Mouse (Mus musculus) heart, postnatal 4 days (tissue): ENCODE measurements around the gene Dnajb2. TPM values are rescaled to one million over a fixed set of nuclear protein-coding genes. Genes with fewer than 3 reads are reported as not detected.

Experiments used
- DNase-seq: peaks from one replicate; pipeline ENCODE4 v3.0.0; 2021
- total RNA-seq, 2 experiments: library from RNA; stranded (reverse); gene quantifications; 2 replicates each; pipeline ENCODE4 v1.2.3; 2021

The Dnajb2 gene
- total RNA-seq, result 10 to 100 TPM; 46.4 to 49.2 TPM

DNA sequence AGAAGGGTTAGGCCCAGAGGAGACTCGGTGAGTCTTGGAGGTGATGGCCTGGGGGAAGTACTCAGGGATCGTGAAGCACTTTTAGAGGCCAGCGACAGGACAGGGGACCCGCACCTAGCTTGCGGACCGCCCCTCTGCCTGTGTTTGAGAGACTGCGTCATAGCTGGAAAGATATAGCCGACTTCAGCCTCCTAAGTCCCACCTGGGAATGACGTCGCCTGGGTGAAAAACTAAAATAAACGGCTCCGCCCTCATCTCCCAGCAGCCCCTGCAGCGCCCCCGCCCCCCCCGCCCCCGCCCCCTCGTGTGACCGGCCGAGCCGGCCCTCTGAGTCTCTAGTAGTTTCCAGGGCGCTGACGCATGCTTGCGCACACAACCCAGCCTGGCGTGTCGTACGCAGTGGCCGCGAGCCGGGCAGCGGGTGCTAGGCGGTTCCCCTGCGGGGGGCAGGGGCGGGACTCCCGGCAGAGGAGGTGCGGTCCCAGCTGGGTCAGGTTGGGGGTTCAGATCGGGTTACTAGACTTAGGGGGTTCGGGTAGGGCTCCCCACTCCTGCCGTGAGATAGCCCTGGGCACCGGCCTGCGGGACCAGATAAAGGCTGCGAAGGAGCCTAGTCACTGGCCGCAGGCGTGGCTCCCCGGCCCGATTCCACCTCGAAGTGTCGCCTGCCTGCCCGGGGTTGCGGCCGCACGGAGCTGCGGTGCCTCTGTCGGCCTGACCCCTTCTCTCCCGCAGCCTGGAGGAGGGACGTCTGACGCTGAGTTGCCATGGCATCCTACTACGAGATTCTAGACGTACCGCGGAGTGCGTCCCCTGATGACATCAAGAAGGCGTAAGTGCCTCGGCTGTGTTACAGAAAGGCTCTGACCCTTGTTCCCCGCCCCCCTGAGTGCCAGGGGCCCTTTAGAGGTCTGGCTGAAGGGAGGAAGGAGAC, at the start of gene Dnajb2:
Dnajb2 (plus strand) TSS at position 290 of the 934 bp plus-strand sequence.
- DNase-seq, result peak; percentile 90

DNA sequence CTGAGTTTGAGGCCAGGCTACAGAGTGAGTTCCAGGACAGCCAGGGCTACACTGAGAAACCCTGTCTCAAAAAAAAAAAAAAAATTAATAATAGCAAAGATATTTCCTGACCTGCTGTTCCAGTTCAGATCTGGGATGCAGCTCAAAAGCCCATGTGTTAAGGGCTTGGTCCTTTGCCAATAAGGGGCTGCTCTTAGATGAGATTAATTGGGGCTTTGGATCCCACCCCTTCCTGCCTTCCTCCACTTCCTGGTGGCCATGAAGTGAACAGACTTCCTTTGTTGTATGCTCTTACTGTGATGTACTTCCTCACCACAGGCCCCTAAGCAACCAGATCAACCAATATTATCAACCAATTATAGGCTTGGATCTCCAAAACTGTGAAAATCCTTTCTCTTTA, 49.1 kb upstream of the Dnajb2 start:
- DNase-seq, result no peak

DNA sequence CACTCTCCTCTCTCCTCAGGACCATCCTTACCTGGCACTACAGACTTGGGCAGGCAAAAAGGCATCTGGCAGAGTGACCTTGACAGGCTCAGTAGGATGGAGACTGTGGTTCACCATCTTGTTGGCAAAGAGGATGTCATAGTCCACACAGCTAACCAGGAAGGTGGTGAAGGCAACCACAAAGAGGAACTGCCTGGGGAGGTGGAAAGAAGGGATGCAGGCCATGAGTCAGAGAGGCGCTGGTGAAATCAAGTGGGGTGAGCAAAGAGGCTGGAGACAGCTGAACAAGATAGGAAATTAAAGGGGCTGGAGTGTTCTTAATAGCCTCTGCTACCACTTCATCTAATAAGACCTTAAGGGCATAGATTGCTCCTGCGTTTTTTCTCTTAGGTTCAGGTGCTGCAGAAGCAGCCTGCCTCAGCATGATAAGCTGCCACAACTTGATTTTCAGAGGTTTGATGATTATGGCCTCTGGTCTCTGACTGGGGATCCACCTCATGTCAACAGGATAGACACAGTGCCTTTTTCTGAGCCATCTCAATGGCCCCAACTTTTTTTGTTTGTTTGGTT, 48.2 kb upstream of the Dnajb2 start:
- DNase-seq, result no peak

DNA sequence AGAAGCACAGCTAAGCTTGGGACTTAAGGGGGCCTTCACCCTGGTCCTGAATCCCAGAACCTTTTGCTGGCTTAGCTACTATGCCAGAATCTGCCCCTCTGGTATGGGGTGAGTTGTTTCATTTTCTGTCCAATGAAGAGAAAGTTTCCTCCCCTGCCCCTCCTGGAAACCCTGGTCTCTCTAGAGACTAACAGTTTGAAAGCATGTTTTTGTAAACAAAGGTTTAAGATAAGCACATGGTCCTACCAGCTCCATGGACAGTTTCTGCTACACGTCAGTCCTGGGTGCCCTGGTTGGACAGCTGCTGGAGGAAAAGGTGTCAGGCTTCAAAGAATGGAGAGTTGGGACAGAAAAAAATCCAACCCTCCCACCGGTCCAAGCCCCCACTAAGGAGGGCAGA, 45.6 kb upstream of the Dnajb2 start:
- DNase-seq, result no peak

DNA sequence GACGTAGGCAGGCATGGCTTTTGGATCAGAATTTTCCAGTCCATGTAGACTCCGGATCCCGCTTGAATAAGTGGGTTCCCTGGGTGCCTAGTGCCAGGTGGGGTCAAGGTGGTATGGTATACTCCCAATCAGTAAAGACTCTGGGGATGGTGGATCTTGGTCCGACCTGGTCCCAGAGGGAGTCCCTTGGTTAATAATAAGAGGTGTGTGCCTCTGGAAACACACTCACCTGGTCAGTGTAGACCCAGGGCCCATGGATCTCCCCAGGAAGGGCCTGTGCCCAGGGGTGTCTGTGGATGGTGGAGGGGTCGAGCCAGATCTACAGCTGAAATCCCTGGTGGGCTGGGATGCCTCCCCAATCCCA, 45.0 kb upstream of the Dnajb2 start:
- DNase-seq, result no peak

DNA sequence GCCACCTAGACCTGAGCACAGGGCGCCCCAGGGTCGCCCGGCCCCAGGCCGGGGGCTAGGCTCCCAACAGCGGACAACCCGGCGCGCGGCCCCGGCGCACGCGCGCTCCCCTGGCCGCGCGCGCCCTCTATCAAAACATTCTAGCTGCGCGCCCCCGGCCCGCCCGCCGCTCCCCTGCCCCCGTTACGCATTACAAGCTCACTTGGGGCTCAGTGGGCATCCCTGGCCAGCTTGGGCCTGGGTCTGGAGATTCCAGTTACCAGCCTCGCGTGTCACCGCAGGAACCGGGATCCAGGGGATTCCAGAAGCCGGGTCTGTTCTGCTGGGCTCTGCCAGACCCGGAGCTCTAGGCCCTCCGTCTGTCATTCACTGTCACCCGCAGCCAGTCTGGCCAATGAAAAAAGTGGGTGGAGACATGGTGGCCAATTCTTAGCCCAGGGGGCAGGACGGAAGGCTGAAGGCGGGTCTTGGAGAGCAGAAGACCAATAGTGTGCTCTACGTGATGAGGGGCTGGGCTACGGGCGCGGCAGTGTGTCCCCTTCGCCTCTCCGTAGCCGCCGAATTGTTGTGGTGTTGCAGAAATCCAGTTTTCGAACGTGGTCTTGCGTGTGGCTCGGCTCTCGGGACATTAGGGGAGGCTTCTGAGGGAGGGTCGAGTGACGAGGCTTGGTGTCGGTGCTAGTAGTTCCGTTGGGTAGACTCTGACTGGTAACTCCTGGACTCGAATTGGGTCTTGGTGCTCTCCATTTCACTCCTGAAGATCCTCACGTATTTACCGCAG, 44.4 kb upstream of the Dnajb2 start, which contains the start of the genes Ankzf1 and Atg9a:
Ankzf1 (plus strand) TSS at position 530 of the 781 bp plus-strand sequence.
Atg9a (minus strand) TSS at position 575 of the 781 bp plus-strand sequence.
- peak; percentile 94 for DNase-seq

DNA sequence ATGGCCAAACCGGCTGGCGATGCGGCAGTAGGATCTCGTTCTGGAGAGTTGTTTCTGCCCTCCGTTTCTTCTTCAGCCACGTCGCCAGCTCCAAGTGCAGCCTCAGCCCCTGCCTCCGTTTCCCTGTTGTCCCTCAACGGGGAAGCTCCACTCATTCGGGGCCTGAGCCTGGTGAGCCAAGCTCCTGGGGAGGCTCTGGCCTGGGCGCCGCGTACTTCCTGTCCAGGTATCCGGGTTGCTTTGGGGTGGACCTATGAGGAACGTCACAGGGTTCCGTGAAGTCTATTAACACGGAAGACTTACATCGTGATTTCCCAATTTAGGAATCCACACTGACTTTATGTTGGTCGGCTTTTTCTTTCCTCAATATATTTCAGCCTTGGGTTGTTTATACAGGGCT, 43.8 kb upstream of the Dnajb2 start:
- DNase-seq, result peak; percentile 37

DNA sequence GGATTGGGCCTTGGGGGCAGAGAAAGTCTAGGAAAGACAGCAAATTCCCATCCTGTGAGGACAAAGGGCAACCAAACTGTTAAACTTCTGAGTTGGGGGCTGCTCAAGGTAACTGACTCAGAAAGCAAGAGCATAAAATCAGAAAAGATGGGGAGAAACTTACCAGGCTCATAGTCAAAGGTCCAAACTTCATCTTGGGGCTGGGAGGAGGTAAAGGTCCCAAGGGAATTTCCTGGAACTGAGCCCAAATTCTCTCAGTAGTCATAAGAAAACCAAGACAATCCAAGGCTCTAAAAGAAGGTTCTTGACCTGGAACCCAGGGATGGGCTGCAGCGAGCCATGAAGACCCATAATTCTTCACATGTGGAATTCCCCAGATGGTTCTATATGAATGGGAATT, 35.0 kb upstream of the Dnajb2 start:
- no peak for DNase-seq

DNA sequence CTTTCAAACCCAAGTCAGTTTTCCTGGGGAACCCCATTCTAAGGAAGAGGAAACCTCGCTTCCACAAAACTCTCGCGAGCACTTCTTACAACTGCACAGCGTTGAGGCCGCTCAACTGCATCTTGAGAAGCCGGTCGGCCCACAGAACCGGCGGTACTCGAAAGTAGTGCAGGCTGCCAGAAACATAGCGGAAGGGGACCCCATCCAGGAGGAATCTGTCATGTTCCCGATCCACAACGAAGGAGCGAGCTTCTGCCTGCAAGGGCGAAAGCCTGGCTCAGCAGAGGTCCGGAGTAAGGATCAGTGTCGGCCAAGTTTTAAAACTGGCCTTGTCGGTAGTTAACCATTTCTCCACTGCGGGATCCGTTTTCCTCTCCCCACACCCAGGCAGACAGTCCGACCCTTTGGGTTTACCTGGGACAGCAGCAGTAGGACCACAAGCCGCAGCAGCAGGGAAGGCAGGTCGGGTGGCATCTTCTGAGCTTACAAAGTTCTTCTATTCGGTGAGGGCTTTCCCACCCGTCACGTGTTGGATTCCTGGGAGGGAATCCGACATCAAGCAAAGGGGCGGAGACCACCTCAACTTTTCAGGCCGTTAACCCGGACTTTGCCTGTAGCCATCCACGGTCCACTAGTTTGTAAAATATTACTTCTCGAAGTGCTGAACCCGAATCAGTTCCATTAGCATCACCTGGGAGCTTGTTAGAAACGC, 27.1 kb upstream of the Dnajb2 start:
- peak; percentile 52 for DNase-seq

DNA sequence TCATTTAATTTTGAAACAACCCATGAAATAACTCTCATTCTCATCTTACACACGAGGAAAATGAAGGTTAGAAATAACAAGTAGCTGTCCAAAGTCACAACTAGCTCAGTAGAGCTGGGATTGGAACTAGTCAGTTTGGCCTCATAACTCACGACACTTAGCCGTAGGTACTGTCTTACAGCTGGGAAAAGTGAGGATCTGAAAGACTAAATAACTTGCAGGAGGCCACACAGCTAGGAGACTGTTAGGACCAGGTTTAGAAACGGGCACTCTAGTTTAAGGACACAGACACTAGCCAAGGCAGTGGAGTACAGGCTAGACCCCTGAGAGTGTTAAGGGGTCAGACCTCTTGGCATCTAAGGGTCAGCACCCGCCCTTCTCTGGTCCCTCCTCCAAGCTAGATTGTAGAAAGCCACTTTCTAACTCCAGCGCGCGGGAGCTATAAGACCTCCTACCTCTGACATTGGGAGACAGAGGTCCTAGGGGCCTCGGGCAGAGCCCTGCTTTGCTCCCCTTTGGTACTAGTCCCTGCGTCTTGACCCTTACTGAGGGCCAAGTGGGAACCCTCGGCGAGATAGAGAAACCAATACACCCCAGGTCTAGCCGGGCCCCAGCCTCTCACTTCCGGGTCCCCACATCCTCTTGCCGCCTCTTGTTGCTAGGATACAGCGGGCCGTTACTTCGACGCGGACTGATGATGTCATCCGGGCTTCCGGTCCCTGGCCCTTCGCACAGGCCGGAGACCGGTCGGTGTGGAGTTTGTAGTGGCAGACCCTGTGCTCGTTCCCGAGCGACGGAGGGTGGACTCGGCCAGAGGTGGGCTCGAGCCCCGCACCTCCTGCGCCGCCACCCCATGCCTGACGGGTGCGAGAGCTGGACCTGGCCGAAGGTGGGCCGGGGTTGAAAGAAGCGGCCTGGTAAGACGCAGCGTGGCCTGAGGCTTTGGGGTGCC, 25.8 kb upstream of the Dnajb2 start, which contains the start of the genes Glb1l and Stk16:
Glb1l (minus strand) TSS at position 678 of the 952 bp plus-strand sequence.
Stk16 (plus strand) TSS at position 703 of the 952 bp plus-strand sequence.
- DNase-seq, result peak; percentile 97

DNA sequence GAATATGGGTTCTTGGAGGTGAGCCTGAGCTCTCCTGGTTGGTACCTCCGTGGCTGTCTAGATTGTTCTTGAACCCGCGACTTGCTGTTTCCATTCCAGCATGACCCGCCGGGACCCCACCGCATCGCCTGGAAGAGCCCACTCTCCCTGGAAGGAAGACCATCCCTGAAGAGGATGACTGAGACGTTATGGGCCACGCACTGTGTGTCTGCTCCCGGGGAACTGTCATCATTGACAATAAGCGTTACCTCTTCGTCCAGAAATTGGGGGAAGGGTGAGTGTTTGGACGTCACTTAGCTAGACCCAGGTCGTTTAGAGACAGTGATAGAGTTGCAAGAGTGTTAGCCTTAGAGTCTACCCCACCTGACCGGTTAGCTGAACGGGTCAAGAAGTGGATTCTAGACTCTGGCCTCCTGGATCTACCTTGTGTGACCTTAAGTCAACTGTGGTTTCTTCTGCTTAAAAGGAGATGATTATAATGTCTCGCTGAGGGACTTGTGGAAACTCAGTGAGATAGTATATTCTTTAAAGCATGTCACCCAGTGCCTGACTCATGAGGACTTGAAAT, 25.0 kb upstream of the Dnajb2 start:
- no peak for DNase-seq

DNA sequence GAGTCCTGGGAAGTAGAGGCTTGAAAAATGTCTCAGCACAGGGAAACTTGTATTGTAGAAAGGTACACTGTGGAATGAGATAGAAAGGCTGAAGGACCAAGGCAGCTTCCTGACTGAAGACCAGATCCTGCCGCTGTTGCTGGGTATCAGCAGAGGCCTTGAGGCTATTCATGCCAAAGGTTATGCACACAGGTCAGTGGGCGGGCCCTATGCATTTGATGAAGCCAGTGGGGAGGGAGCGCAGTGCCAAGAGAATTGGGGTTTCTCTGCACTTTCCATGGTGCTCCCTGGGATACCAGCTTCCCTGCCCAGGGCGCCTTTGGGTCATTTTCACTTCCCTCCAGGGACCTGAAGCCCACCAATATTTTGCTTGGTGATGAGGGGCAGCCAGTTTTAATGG, 23.7 kb upstream of the Dnajb2 start:
- DNase-seq, result no peak

DNA sequence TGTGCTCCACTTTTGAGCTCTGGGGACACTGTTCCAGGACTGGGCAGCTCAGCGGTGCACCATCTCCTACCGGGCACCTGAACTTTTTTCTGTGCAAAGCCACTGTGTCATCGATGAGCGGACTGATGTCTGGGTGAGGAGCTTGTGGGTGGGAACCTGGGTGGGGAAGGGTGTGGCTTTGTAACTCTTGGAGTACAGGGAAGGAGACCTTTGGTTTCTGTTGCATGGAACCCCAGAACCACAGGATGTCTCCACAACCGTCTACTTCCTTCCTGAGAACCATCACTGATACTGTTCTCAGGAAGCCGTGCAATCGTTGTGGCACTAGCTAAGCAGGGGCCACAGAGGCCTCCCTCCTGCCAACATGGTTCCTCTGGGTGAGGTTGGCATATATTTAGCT, 23.1 kb upstream of the Dnajb2 start:
- no peak for DNase-seq

DNA sequence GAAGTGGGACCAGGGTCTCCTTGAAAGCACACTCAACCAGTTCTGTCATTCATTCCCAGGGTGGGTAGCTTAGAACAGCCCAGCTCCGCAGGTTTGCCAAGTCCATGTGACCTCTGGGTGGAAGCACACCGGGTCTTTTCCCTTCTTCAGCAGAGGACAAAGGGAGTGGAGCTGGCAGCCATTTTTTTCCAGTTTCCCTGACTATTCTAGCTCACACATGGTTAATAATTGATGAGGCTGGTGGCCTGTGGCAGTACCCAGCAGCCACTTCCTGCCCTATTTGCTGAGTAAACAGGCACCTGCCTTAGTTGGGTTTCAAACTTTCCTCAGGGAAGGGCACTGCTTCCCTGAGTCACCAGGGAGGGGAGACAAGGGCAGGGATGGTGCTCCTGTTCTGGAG, 21.8 kb upstream of the Dnajb2 start:
- DNase-seq, result no peak

DNA sequence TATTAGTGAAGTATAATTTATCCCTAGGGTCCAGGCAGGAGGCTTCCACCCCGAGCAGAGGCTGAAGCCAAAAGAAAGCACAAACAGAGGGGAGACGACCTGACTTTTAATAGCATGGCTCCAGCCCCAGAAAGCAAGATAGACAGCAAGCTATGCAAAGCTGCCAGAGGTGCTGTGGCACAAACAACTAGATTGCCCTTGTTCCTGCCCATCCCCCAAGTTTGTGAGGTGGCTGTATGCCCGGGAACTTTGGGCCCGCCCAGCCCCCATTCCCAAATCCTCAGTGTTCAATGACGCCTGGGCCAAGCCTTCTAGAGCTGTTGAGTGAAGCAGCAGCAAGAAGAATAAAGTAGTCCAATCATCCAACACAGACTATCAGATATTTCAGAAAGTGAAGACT, 21.3 kb upstream of the Dnajb2 start:
- DNase-seq, result peak; percentile 85

DNA sequence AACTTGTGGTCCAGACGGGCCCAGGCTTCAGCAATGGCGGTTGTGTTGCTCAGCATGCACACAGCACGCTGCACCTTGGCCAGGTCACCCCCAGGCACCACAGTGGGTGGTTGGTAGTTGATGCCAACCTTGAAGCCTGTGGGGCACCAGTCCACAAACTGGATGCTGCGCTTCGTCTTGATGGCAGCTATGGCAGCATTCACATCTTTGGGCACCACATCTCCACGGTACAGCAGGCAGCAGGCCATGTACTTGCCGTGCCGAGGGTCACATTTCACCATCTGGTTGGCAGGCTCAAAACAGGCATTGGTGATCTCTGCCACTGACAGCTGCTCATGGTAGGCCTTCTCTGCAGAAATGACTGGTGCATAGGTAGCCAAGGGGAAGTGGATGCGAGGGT, 20.4 kb upstream of the Dnajb2 start:
- no peak for DNase-seq

DNA sequence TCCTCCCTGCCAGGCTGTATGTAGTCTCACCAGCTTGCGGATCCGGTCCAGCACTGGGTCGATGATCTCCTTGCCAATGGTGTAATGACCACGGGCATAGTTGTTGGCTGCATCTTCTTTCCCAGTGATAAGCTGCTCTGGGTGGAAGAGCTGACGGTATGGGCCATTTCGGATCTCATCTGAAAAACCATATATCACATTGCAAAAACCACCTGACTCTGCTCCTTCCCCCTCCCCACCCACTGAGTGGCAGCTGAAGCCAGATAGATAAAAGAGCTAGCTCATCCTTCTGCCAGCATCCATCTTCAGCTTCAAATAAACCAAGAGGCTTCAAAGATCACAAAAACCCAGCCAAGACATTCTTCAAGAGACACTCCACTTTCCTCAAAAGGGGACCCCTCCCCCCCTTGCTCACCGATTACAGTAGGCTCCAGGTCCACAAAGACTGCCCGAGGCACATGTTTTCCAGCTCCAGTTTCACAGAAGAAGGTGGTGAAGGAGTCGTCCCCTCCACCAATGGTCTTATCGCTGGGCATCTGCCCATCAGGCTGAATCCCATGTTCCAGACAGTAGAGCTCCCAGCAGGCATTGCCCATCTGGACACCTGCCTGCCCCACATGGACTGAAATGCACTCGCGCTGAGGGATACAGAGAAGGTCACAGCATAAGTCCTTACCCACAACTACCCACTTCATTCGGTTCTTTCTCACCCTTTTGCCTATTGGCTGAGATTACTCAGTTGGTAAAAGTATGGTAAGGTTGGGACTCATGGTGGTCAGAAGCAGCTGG, 19.2 kb upstream of the Dnajb2 start:
- peak; percentile 59 for DNase-seq

DNA sequence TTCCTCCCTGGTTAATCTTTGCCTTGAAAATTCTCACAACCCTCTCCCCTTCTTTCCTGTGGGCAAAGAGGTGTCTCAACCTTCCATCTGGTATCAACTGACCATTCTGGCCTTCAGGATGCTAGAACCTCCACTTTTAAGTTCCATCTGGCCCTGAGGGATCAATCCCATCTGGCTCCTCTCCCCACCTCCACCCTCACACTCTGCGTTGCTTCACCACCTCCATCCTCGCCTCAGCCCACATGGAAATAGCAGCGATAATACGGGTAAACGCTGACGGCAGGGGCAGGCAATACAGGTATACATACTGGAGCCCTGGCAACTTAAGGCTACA, 18.3 kb upstream of the Dnajb2 start:
- DNase-seq, result no peak

DNA sequence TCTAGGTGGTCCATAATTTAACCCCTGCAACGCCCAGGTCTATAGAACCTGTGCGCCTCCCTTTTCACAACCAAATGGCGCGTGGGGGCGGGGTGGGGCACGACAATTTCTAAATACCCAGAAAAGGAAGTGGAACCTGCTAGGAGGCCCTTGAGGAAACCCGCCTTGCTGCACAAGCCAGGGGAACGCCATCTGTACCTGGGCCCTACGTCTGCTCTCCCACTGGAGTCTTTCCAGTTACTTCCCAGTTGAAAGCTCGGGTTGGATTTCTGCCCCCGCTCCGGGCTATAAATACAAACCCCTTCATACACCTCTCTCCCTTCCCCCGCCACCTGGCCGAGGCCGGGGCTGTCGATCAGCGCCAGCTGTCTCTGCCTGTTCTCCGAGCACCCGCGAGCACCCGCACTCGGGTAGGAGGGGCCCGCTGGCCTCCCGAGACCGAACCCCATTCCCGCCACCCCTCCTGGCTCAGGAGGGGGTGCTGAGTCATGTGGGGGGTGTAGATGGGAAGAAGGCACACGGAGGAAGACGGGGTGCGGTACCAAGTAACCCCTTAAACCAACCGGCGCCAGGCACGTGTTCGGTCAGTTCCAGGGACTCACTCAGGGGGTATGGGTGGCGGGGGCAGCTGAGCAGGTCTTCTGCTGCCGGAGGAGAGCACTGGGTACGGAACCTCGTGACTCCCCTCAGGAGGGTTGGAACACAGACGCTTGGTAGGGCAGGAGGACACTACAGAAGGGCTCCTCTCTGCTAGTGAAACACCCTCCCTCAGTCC, 17.8 kb upstream of the Dnajb2 start:
- DNase-seq, result peak; percentile 78
